Mouse (Mus musculus) liver, embryonic 14.5 days (tissue): ENCODE results near the gene Sema3c.

Experiments used
- CTCF ChIP-seq: IDR thresholded peaks from 2 replicates; pipeline ENCODE4 v1.5.1; 2016; ENCODE audit warnings: antibody characterized with exemption, low read depth, control low read depth
- EP300 ChIP-seq: IDR thresholded peaks from 2 replicates; pipeline ENCODE4 v1.6.1; 2016; ENCODE audit warnings: antibody characterized with exemption, low read depth

DNA sequence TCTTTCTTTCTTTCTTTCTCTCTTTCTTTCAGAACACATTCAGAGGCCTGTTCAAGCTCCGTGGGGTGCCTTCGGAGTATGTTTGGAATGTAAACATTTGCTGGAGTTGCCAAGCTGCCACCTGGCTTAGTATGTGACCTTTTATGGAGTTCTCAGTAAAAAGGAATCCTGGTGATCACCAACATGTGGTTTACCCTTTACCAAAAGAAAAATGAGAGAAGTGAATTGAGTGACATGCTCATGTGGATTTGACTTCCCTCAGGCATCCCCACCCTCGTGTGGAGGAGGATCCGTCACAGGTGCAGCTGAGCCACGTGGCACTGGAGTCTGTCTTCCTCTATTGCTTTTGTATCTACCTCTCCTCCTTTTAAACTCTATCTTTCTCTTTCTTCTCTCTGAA lies 173.1 kb downstream of the Sema3c start:
- TF ChIP-seq CTCF (no peak), EP300 (no peak)
